Mouse (Mus musculus): ENCODE results near the gene Arsb. TPM values are rescaled to one million over a fixed set of nuclear protein-coding genes. Genes with fewer than 3 reads are reported as not detected.

The Arsb gene
- polyA plus RNA-seq, 1 experiment = 9.2 TPM

DNA sequence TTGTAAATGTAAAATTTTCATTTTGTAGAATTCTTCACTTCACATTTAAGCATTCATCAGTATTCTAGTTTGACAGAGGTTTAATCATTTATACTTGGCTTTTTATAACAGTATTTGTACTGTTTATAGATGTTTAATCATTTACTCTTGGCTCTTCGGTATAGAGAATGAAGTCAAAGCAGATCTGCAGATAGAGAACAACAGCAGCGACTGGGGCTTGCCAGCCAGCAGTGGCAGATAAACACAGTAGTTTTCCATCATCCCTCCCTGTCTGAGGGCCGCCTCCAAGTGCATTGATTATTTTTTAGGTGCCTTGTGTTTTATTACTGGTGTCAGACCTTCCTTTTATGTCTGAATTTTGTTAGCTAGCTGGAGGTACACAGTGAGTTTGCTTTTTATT, 118.6 kb downstream of the Arsb start:
- Histone ChIP-seq H3ac (ENCODE audit: control insufficient read depth, insufficient read length, low read depth) (no peak overlapping the region), H3K36me3 (ENCODE audit: control insufficient read depth, insufficient read depth) (no peaks in the 10 kb centered on the region), H3K4me3 (ENCODE audit: insufficient read depth, poor library complexity, severe bottlenecking) (no peak overlapping the region), H3K79me3 (ENCODE audit: low read depth) (no peaks in the 10 kb centered on the region), H3K79me2 (ENCODE audit: control insufficient read depth, insufficient read depth) (no peaks in the 10 kb centered on the region), H3K27me3 (ENCODE audit: control insufficient read depth, insufficient read depth, insufficient read length) (no peaks in the 10 kb centered on the region)
- TF ChIP-seq MYOD1 (IDR thresholded peaks at IDR 0.05; ENCODE audit: control insufficient read depth, insufficient read length, low read depth) (no peak), FOSL1 (IDR thresholded peaks at IDR 0.05; ENCODE audit: insufficient read depth, low read length, poor library complexity, severe bottlenecking) (no peak), MYOG (IDR thresholded peaks at IDR 0.05; ENCODE audit: control insufficient read depth, extremely low read depth, insufficient read length) (no peak), MAX (IDR thresholded peaks at IDR 0.05) (no peak), CEBPB (IDR thresholded peaks at IDR 0.05; ENCODE audit: low read depth) (no peak), USF1 (IDR thresholded peaks at IDR 0.05; ENCODE audit: low read depth) (no peak), CTCF (IDR thresholded peaks at IDR 0.05; ENCODE audit: control insufficient read depth, insufficient read depth, insufficient read length) (no peak)

DNA sequence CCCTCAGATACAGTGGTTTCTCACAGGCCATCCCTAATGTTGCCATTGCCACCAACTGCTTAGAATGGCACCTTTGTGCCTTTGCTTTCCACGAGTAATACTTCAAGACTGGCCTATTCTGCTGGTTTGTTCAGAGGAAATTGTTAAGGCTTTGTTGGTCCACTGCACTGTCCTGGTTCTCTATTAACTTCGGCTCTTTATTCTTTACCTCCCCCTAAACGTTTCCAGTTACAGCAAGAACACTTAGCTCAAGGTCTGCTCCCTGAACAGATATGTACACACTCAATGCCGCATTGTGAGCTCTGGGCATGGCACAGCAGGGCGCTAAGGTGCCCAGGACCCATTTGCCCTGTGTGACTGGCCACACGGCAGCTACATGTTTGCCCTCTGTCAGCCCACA, 119.8 kb downstream of the Arsb start:
- TF ChIP-seq MYOG (IDR thresholded peaks at IDR 0.05; ENCODE audit: control insufficient read depth, extremely low read depth, insufficient read length) (no peak), MAX (IDR thresholded peaks at IDR 0.05) (no peak), CEBPB (IDR thresholded peaks at IDR 0.05; ENCODE audit: low read depth) (no peak), USF1 (IDR thresholded peaks at IDR 0.05; ENCODE audit: low read depth) (no peak), MYOD1 (IDR thresholded peaks at IDR 0.05; ENCODE audit: control insufficient read depth, insufficient read length, low read depth) (no peak), CTCF (IDR thresholded peaks at IDR 0.05; ENCODE audit: control insufficient read depth, insufficient read depth, insufficient read length) (no peak), FOSL1 (IDR thresholded peaks at IDR 0.05; ENCODE audit: insufficient read depth, low read length, poor library complexity, severe bottlenecking) (no peak)
- no peak overlapping the region for H3K4me3 ChIP-seq (ENCODE audit: insufficient read depth, poor library complexity, severe bottlenecking)
- no peaks in the 10 kb centered on the region for H3K36me3 ChIP-seq (ENCODE audit: control insufficient read depth, insufficient read depth)
- H3K27me3 ChIP-seq (ENCODE audit: control insufficient read depth, insufficient read depth, insufficient read length) = no peaks in the 10 kb centered on the region
- H3K79me3 ChIP-seq (ENCODE audit: low read depth) = no peaks in the 10 kb centered on the region
- no peak overlapping the region for H3ac ChIP-seq (ENCODE audit: control insufficient read depth, insufficient read length, low read depth)
- no peaks in the 10 kb centered on the region for H3K79me2 ChIP-seq (ENCODE audit: control insufficient read depth, insufficient read depth)

DNA sequence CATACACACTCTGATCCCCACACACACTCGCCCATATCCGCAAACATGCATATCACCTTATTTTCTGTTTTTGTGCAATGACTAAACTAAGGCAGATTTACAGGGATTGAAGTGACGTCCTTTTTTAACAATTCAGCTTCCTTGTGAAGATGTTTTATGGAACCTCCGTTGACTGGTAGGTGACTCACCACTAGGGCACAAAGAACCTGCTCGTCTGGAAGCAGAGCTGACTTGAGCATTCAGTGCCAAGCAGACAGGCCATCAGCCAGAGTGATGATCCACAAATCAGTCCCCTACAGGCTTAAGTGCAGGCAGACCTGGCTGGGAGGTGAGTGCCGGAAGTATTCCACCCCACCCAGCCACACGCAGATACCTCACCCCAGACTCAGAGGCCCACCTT, 120.7 kb downstream of the Arsb start:
- TF ChIP-seq USF1 (IDR thresholded peaks at IDR 0.05; ENCODE audit: low read depth) = no peak
- Histone ChIP-seq H3K79me2 (ENCODE audit: control insufficient read depth, insufficient read depth) (no peaks in the 10 kb centered on the region), H3K79me3 (ENCODE audit: low read depth) (no peaks in the 10 kb centered on the region), H3K4me3 (ENCODE audit: insufficient read depth, poor library complexity, severe bottlenecking) (no peak overlapping the region), H3K36me3 (ENCODE audit: control insufficient read depth, insufficient read depth) (no peaks in the 10 kb centered on the region), H3ac (ENCODE audit: control insufficient read depth, insufficient read length, low read depth) (no peak overlapping the region), H3K27me3 (ENCODE audit: control insufficient read depth, insufficient read depth, insufficient read length) (no peaks in the 10 kb centered on the region)

DNA sequence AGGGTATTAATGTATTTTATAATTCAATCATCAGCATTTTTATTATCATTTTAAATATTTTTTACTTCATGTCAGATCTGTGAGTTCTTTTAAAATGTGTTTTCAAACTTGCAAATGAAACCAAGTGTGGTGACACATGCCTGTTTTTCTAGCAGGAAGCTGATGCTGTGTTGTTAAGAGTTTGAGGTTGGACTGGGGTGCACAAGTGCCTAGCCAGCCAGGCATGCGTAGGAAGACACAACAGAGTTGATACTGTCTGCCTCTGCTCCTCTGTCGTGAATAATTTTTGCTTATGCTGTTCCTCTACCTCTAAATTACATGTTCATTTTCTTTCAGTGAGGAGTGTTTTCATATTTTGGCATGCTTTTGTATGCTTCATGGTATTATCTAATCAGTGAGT, 122.7 kb downstream of the Arsb start:
- no peaks in the 10 kb centered on the region for H3K36me3 ChIP-seq (ENCODE audit: control insufficient read depth, insufficient read depth)
- H3K4me3 ChIP-seq (ENCODE audit: insufficient read depth, poor library complexity, severe bottlenecking) = no peak overlapping the region
- no peaks in the 10 kb centered on the region for H3K79me3 ChIP-seq (ENCODE audit: low read depth)
- no peaks in the 10 kb centered on the region for H3K79me2 ChIP-seq (ENCODE audit: control insufficient read depth, insufficient read depth)
- no peak for TF ChIP-seq MYOD1 (IDR thresholded peaks at IDR 0.05; ENCODE audit: control insufficient read depth, insufficient read length, low read depth)
- TF ChIP-seq MAX (IDR thresholded peaks at IDR 0.05) = no peak
- TF ChIP-seq CEBPB (IDR thresholded peaks at IDR 0.05; ENCODE audit: low read depth) = no peak
- TF ChIP-seq USF1 (IDR thresholded peaks at IDR 0.05; ENCODE audit: low read depth) = no peak
- no peak overlapping the region for H3ac ChIP-seq (ENCODE audit: control insufficient read depth, insufficient read length, low read depth)
- H3K27me3 ChIP-seq (ENCODE audit: control insufficient read depth, insufficient read depth, insufficient read length) = no peaks in the 10 kb centered on the region

DNA sequence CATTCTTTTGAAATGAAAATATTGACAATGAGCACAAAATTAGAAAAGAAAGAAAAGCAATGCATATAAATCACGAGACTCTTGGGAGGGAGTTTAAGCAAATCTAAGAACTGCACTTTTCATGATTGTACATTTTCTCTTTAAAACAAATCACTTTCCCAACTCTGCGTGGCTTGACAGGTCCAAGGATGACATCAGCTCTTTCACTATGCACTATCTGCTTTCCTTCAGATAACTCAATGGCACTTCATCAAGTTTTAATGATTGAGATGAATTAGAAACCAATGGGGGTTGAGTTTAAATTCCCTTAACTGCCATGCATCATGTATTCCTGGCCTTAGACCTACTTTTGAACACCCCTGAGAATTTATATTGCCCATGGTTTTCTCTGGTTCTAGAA, 124.0 kb downstream of the Arsb start:
- H3K27me3 ChIP-seq (ENCODE audit: control insufficient read depth, insufficient read depth, insufficient read length) = no peaks in the 10 kb centered on the region
- H3ac ChIP-seq (ENCODE audit: control insufficient read depth, insufficient read length, low read depth) = no peak overlapping the region
- TF ChIP-seq MAX (IDR thresholded peaks at IDR 0.05) = no peak
- no peak for TF ChIP-seq MYOG (IDR thresholded peaks at IDR 0.05; ENCODE audit: control insufficient read depth, extremely low read depth, insufficient read length)
- TF ChIP-seq MYOD1 (IDR thresholded peaks at IDR 0.05; ENCODE audit: control insufficient read depth, insufficient read length, low read depth) = no peak
- no peak for TF ChIP-seq USF1 (IDR thresholded peaks at IDR 0.05; ENCODE audit: low read depth)
- no peak for TF ChIP-seq CTCF (IDR thresholded peaks at IDR 0.05; ENCODE audit: control insufficient read depth, insufficient read depth, insufficient read length)
- TF ChIP-seq FOSL1 (IDR thresholded peaks at IDR 0.05; ENCODE audit: insufficient read depth, low read length, poor library complexity, severe bottlenecking) = no peak
- no peak for TF ChIP-seq CEBPB (IDR thresholded peaks at IDR 0.05; ENCODE audit: low read depth)
- H3K36me3 ChIP-seq (ENCODE audit: control insufficient read depth, insufficient read depth) = no peaks in the 10 kb centered on the region
- no peak overlapping the region for H3K4me3 ChIP-seq (ENCODE audit: insufficient read depth, poor library complexity, severe bottlenecking)
- H3K79me3 ChIP-seq (ENCODE audit: low read depth) = no peaks in the 10 kb centered on the region
- H3K79me2 ChIP-seq (ENCODE audit: control insufficient read depth, insufficient read depth) = no peaks in the 10 kb centered on the region

DNA sequence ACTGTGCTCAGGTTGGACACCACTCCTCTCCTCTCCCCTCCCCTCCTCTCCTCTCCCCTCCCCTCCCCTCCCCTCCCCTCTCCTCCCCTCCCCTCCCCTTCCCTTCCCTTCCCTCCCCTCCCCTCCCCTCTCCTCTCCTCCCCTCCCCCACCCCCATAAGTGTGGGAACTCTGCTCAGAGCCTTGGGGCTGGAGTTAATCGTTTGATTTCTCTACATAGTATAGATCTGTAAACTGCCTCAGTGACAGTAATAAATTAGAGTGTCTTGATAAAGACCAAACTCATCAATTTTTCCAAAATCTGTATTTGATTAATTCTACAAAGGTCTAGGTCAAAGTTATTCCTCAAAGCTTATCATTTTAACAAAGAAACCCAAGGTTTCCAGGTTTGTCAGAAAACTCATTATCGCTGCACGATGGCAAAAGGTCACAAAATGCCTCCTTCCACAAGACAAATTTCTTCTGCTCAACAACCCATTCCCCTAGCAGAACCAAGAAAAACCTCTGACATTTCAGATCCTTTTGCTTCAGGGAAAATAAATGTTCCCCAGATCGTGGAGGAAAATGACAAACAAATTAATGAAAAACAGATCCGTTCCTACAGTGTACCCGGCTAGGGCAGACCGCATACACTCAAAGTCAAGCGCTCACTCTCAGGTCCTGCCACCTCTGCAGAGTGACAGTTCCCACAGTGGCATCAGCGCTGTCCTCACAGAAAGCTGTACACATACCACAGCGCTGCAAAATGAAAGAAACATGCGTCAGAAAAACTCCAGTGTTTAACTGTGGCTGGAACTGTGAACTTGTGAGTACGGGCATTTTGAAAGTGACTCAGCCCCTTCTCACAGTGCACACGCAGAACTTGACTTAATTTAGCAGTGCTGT, 126.8 kb downstream of the Arsb start:
- no peak for TF ChIP-seq FOSL1 (IDR thresholded peaks at IDR 0.05; ENCODE audit: insufficient read depth, low read length, poor library complexity, severe bottlenecking)
- no peak overlapping the region for H3ac ChIP-seq (ENCODE audit: control insufficient read depth, insufficient read length, low read depth)
- no peaks in the 10 kb centered on the region for H3K36me3 ChIP-seq (ENCODE audit: control insufficient read depth, insufficient read depth)
- H3K4me3 ChIP-seq (ENCODE audit: insufficient read depth, poor library complexity, severe bottlenecking) = no peak overlapping the region
- H3K27me3 ChIP-seq (ENCODE audit: control insufficient read depth, insufficient read depth, insufficient read length) = no peaks in the 10 kb centered on the region
- H3K79me3 ChIP-seq (ENCODE audit: low read depth) = no peaks in the 10 kb centered on the region
- no peaks in the 10 kb centered on the region for H3K79me2 ChIP-seq (ENCODE audit: control insufficient read depth, insufficient read depth)
